Mouse (Mus musculus) left cerebral cortex, adult 9 months (tissue): ENCODE results near the gene Sult2a4.
"Not testable (repeated sequence)": the region's sequence is repeated elsewhere in the genome, so short reads cannot be mapped to it uniquely, and the experiment has no call there.

ENCODE experiments used
- DNase-seq, 2 experiments: peaks; one replicate each; pipeline ENCODE4 v3.0.0; 2022; ENCODE audit warnings: low spot score in 2 of 2

Gene Sult2a4

DNA sequence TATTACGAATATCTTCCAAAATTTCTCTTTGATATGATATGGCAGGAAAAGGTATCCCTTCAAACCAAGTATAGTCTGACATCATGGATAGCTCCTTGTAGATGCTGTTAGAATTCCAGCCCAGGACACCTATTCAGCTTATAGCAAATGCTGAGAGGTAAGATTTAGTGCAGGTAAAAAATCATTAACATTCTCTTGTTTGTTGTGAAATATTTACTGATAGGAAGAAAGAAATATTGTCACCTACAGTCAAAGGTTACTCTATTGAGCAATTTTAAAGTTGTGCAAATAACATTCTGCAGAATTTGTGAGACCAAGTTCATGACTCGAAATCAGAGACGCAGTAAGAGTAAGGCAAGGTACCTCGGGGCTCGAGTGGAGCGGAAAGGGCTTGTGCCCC lies at the start of gene Sult2a4:
TSS of gene Sult2a4 (minus strand) at position 101 of the 400 bp plus-strand sequence.
- not testable (repeated sequence) for DNase-seq

DNA sequence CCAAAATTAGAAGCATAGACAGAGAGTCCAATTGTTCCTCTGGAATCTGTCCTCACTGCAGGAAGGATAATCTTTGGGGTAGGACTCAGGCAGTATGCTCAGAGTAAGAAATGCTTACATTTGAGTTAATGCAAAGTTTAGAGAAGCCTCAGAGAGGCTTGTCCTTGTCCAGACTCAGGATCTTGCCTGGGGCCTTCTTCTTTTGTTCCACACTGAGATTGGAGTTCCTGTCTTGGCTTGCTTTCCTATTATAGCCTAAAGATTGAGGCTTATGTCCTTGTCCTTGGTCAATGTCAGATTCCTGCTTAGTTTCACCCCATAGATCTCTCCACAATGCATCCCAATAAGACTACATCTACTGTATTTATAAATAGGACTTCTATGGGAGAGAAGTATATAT lies 41.4 kb upstream of the Sult2a4 start:
- DNase-seq, result not testable (repeated sequence)

GRCm38 (mm10) chr7:14013083-14013482 lies 23.7 kb upstream of the Sult2a4 start:
- no peak for DNase-seq

DNA sequence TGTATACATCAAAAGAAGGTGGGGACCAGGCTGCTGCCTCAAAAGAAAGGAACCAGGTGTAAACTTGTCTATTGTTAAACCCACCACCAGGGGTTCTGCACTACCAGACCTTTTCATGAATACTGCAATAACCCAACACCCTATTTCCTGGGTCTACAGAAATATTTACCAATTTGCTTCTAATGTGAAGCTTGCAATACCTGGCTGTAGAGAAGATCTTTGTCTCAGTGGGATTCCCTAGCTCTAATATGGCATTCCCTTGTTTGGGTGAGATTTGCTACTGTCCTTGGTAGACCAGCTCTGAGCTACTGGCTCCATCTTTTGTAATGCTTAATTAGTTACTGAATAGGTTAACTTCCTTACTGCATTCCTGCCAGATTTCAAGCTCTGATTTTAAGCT lies 21.3 kb upstream of the Sult2a4 start:
- DNase-seq, result not testable (repeated sequence)
